ENCODE assay signal across 14 mouse cellular contexts in the genomic region with DNA sequence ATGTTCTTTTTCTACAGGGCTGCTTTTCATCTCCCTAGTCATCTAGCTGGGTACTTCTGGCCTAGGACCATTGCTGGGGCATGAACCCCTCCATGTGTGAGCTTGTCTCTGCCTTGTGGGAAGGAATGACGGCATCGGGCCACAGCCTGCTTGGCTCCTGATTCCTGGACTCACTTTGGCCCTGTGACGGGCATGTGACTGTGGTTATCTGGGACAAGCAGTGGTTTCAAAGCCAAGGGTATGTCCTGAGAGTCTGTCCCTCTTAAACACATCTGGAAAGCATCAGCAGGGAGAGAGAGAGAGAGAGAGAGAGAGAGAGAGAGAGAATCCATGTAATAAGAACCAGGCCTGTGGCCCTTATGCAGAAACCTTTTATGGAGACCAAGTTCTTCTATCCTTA.
A peak's percentile ranks its signal among the peaks of the same experiment; 100 is the strongest.
DNase-seq lines count a peak whose midpoint lies in the region; ATAC-seq and TF ChIP-seq lines count a peak whose summit lies in the region.
"Had no signal": no experiment of that assay in that cellular context is flagged by ENCODE, and none has a peak within 500 bp of the region (broad histone marks: within the 10 kb centered on the region; RNA-seq: fewer than 3 reads in every experiment).

No protein-coding gene starts in this region.

- H3K9me3 ChIP-seq in forebrain, embryonic 10.5 days = no peaks in the 10 kb centered on the region; the same call in 1 of the 2 replicates
- H3K9me3 ChIP-seq in forebrain, postnatal 0 days (ENCODE audit: low read length) = no peaks in the 10 kb centered on the region
- no peaks in the 10 kb centered on the region for H3K9me3 ChIP-seq in embryonic facial prominence, embryonic 14.5 days (ENCODE audit: control insufficient read depth, low read length)
- no peaks in the 10 kb centered on the region for H3K9me3 ChIP-seq in heart, embryonic 11.5 days (replicated peaks; ENCODE audit: control insufficient read depth, low read length)
- no peaks in the 10 kb centered on the region for H3K9me3 ChIP-seq in limb, embryonic 14.5 days (ENCODE audit: control insufficient read depth, low read length)
- H3K9me3 ChIP-seq: hindbrain, embryonic 15.5 days had no signal

- peaks cover 62% of the 10 kb centered on the region for H3K27me3 ChIP-seq in forebrain, embryonic 10.5 days (ENCODE audit: poor library complexity, severe bottlenecking)
- H3K27me3 ChIP-seq in forebrain, postnatal 0 days (ENCODE audit: insufficient read depth, low read length) = no peaks in the 10 kb centered on the region
- peaks cover 5% of the 10 kb centered on the region; the same call in 1 of the 2 replicates for H3K27me3 ChIP-seq in embryonic facial prominence, embryonic 14.5 days (replicated peaks; ENCODE audit: control insufficient read depth, insufficient read depth, low read length)
- H3K27me3 ChIP-seq in heart, embryonic 11.5 days (ENCODE audit: control insufficient read depth, insufficient read depth, low read length) = peaks cover 39% of the 10 kb centered on the region
- H3K27me3 ChIP-seq in limb, embryonic 14.5 days (ENCODE audit: control insufficient read depth, insufficient read depth, low read length) = peaks cover 17% of the 10 kb centered on the region; the same call in 1 of the 2 replicates
- H3K27me3 ChIP-seq: hindbrain, embryonic 15.5 days had no signal

- no peak for TF ChIP-seq CTCF in forebrain, postnatal 0 days (IDR thresholded peaks at IDR 0.05; ENCODE audit: low read depth)

- 49% methylated on average over 3 of the region's 3 CpGs for WGBS in forebrain, embryonic 10.5 days
- WGBS in forebrain, postnatal 0 days = 89% methylated on average over 3 of the region's 3 CpGs
- WGBS in embryonic facial prominence, embryonic 14.5 days = 33% methylated on average over 3 of the region's 3 CpGs
- 47% methylated on average over 3 of the region's 3 CpGs for WGBS in heart, embryonic 11.5 days (ENCODE audit: insufficient replicate concordance)
- 22% methylated on average over 3 of the region's 3 CpGs for WGBS in limb, embryonic 14.5 days

- no peaks in the 10 kb centered on the region for H3K36me3 ChIP-seq in forebrain, embryonic 10.5 days (replicated peaks)
- H3K36me3 ChIP-seq in forebrain, postnatal 0 days (ENCODE audit: insufficient read depth) = no peaks in the 10 kb centered on the region
- no peaks in the 10 kb centered on the region for H3K36me3 ChIP-seq in embryonic facial prominence, embryonic 14.5 days (ENCODE audit: control insufficient read depth, insufficient read depth, low read length)
- no peaks in the 10 kb centered on the region for H3K36me3 ChIP-seq in heart, embryonic 11.5 days (ENCODE audit: control insufficient read depth, insufficient read depth, low read length)
- H3K36me3 ChIP-seq in limb, embryonic 14.5 days (ENCODE audit: control insufficient read depth, insufficient read depth, low read length) = no peaks in the 10 kb centered on the region
- H3K36me3 ChIP-seq: hindbrain, embryonic 15.5 days had no signal

- no peak overlapping the region for H3K4me3 ChIP-seq in forebrain, embryonic 10.5 days
- H3K4me3 ChIP-seq in forebrain, postnatal 0 days (ENCODE audit: low read depth, low read length) = no peak overlapping the region
- H3K4me3 ChIP-seq in embryonic facial prominence, embryonic 14.5 days (ENCODE audit: low read depth, low read length) = no peak overlapping the region
- H3K4me3 ChIP-seq in heart, embryonic 11.5 days (ENCODE audit: low read depth, low read length) = no peak overlapping the region
- H3K4me3 ChIP-seq in limb, embryonic 14.5 days (replicated peaks; ENCODE audit: low read length) = no peak overlapping the region
- H3K4me3 ChIP-seq: hindbrain, embryonic 15.5 days had no signal

- no peak overlapping the region for H3K9ac ChIP-seq in forebrain, postnatal 0 days
- H3K9ac ChIP-seq in embryonic facial prominence, embryonic 14.5 days (ENCODE audit: low read depth, low read length) = no peak overlapping the region
- 0 out of 2 replicates have a peak overlapping the region, but pooled peaks have one; percentile 34 for H3K9ac ChIP-seq in heart, embryonic 11.5 days (ENCODE audit: low read depth, low read length)
- no peak overlapping the region for H3K9ac ChIP-seq in limb, embryonic 14.5 days (ENCODE audit: low read depth, low read length, severe bottlenecking)
- H3K9ac ChIP-seq: hindbrain, embryonic 15.5 days had no signal

- H3K27ac ChIP-seq in forebrain, embryonic 10.5 days = peak overlapping the region; percentile 76
- H3K27ac ChIP-seq in forebrain, postnatal 0 days (ENCODE audit: low read depth, low read length) = no peak overlapping the region
- H3K27ac ChIP-seq in embryonic facial prominence, embryonic 14.5 days (replicated peaks; ENCODE audit: low read depth, low read length) = peak overlapping the region; percentile 71
- H3K27ac ChIP-seq in heart, embryonic 11.5 days (ENCODE audit: low read depth, low read length) = no peak overlapping the region
- H3K27ac ChIP-seq in limb, embryonic 14.5 days (replicated peaks; ENCODE audit: low read depth, low read length) = no peak overlapping the region
- H3K27ac ChIP-seq: hindbrain, embryonic 15.5 days had no signal

- no peak for ATAC-seq in forebrain, postnatal 0 days
- no peak for ATAC-seq in embryonic facial prominence, embryonic 14.5 days (ENCODE audit: low read depth)
- no peak for ATAC-seq in heart, embryonic 11.5 days (replicated peaks; ENCODE audit: insufficient number of reproducible peaks, low FRiP score, low TSS enrichment)
- ATAC-seq in limb, embryonic 14.5 days (ENCODE audit: low FRiP score, low read depth) = peak; percentile 49; the same call in 1 of the 2 replicates
- ATAC-seq: activated CD4-positive, CD25-positive, alpha-beta regulatory T cell, adult 4 months; forebrain, embryonic 14.5 days had no signal

- H3K4me2 ChIP-seq in forebrain, postnatal 0 days (ENCODE audit: low read depth) = no peak overlapping the region
- no peak overlapping the region for H3K4me2 ChIP-seq in embryonic facial prominence, embryonic 14.5 days (ENCODE audit: low read depth, low read length)
- no peak overlapping the region for H3K4me2 ChIP-seq in heart, embryonic 11.5 days
- H3K4me2 ChIP-seq in limb, embryonic 14.5 days (replicated peaks; ENCODE audit: low read depth, low read length, severe bottlenecking) = no peak overlapping the region
- H3K4me2 ChIP-seq: hindbrain, embryonic 15.5 days had no signal

- H3K4me1 ChIP-seq in forebrain, embryonic 10.5 days = peaks cover 59% of the 10 kb centered on the region
- peaks cover 15% of the 10 kb centered on the region for H3K4me1 ChIP-seq in forebrain, postnatal 0 days (ENCODE audit: insufficient read depth)
- peaks cover 40% of the 10 kb centered on the region for H3K4me1 ChIP-seq in embryonic facial prominence, embryonic 14.5 days (ENCODE audit: control insufficient read depth, insufficient read depth, low read length)
- H3K4me1 ChIP-seq in heart, embryonic 11.5 days (ENCODE audit: control insufficient read depth, insufficient read depth, low read length) = peaks cover 8% of the 10 kb centered on the region; the same call in 1 of the 2 replicates
- H3K4me1 ChIP-seq in limb, embryonic 14.5 days (ENCODE audit: control insufficient read depth, insufficient read depth, low read length) = peaks cover 34% of the 10 kb centered on the region

- no peak for DNase-seq in forebrain, embryonic 10.5 days (ENCODE audit: extremely low spot score, low spot score)
- DNase-seq in forebrain, postnatal 0 days = no peak
- DNase-seq in embryonic facial prominence, embryonic 14.5 days (ENCODE audit: low spot score) = peak; percentile 76
- DNase-seq in limb, embryonic 14.5 days (ENCODE audit: low spot score) = peak; percentile 68
- DNase-seq in retina, postnatal 1 day = no peak
- DNase-seq in spleen, postnatal 14 days (ENCODE audit: low spot score in 2 of 2) = no peak
- no peak for DNase-seq in cerebellum, adult 9-11 months
- DNase-seq: cerebellum, postnatal 25 days; kidney, postnatal 10 days; lung, adult 18-20 months had no signal

- no peak for TF ChIP-seq POLR2A in limb, embryonic 14.5 days (IDR thresholded peaks at IDR 0.05; ENCODE audit: borderline replicate concordance, extremely low read depth, insufficient read depth, insufficient read length)

Comparison
In these comparisons a context has a peak if more than half of its experiments do, and no peak if none do; other contexts are left out.
1. H3K27ac ChIP-seq: peak in forebrain, embryonic 10.5 days (single experiment) and embryonic facial prominence, embryonic 14.5 days (single experiment); none in forebrain, postnatal 0 days (single experiment), heart, embryonic 11.5 days (single experiment) and limb, embryonic 14.5 days (single experiment).
2. DNase-seq: peak in embryonic facial prominence, embryonic 14.5 days (single experiment) and limb, embryonic 14.5 days (single experiment); none in forebrain, embryonic 10.5 days (single experiment), forebrain, postnatal 0 days (single experiment), retina, postnatal 1 day (single experiment), spleen, postnatal 14 days (0 of 2) and cerebellum, adult 9-11 months (single experiment).